Mouse (Mus musculus) ES-E14 (cell line): ENCODE measurements at regions not wholly inside any gene's neighbourhood (a gene's known extent, or its start where the extent isn't known, plus 50 kb on each side); places are given as distances from the start of the nearest gene placed in this dataset.

Experiments
- DNase-seq: peaks from one replicate; pipeline ENCODE4 v3.0.0-alpha.2; 2013; ENCODE audit warnings: low read depth, low spot score
- H3K27ac ChIP-seq: 2 replicates; pipeline ENCODE4 v1.5.1; 2012; ENCODE audit warnings: low read depth, mild to moderate bottlenecking, low read length, moderate library complexity, mixed read lengths; ENCODE audit not compliant: poor library complexity, insufficient read depth, severe bottlenecking
- H3K36me3 ChIP-seq: 2 replicates; pipeline ENCODE4 v1.6.1; 2012; ENCODE audit warnings: mild to moderate bottlenecking, low read length, moderate library complexity, mixed read lengths; ENCODE audit not compliant: control insufficient read depth, poor library complexity, insufficient read depth, severe bottlenecking
- H3K4me1 ChIP-seq, 2 experiments: fragments of 150-350 bp in 1 of 2; sonication (generic) in 1 of 2; 2 replicates each; pipeline ENCODE4 v1.6.1; 2012; ENCODE audit warnings: low read length in 2 of 2, mild to moderate bottlenecking in 1 of 2, mixed read lengths in 1 of 2; ENCODE audit not compliant: control insufficient read depth in 2 of 2, insufficient read depth in 2 of 2, poor library complexity in 1 of 2
- H3K4me3 ChIP-seq, 2 experiments: fragments of 150-350 bp in 1 of 2; sonication (generic) in 1 of 2; 2 replicates each; pipeline ENCODE4 v1.5.1; 2012; ENCODE audit warnings: low read length in 2 of 2, low read depth in 1 of 2, mild to moderate bottlenecking in 1 of 2, mixed read lengths in 1 of 2; ENCODE audit not compliant: insufficient read depth in 1 of 2, poor library complexity in 1 of 2, severe bottlenecking in 1 of 2
- H3K9ac ChIP-seq: 2 replicates; pipeline ENCODE4 v1.6.1; 2012; ENCODE audit warnings: low read depth, mild to moderate bottlenecking, low read length, mixed read lengths; ENCODE audit not compliant: poor library complexity, insufficient read depth, severe bottlenecking
- H3K9me3 ChIP-seq: fragments of 150-350 bp; sonication (generic); 2 replicates; pipeline ENCODE4 v1.6.1; 2012; ENCODE audit warnings: low read depth, mild to moderate bottlenecking, low read length; ENCODE audit not compliant: control insufficient read depth, insufficient read depth
- CHD2 ChIP-seq: IDR thresholded peaks from 2 replicates; pipeline ENCODE4 v1.6.1; 2014; ENCODE audit warnings: mild to moderate bottlenecking, low read depth, low read length, inconsistent platforms
- HCFC1 ChIP-seq: IDR thresholded peaks from 2 replicates; pipeline ENCODE4 v1.6.1; 2012; ENCODE audit warnings: low read length, inconsistent platforms, borderline replicate concordance; ENCODE audit not compliant: insufficient read depth
- MAFK ChIP-seq: IDR thresholded peaks from 2 replicates; pipeline ENCODE4 v1.6.1; 2014; ENCODE audit warnings: mild to moderate bottlenecking, low read depth, low read length, inconsistent platforms; ENCODE audit not compliant: insufficient read depth
- ZC3H11A ChIP-seq: IDR thresholded peaks from 2 replicates; pipeline ENCODE4 v1.6.1; 2012; ENCODE audit warnings: low read depth, mild to moderate bottlenecking, inconsistent platforms, low read length, borderline replicate concordance
- ZNF384 ChIP-seq: IDR thresholded peaks from 2 replicates; pipeline ENCODE4 v1.6.1; 2012; ENCODE audit warnings: low read depth, low read length, inconsistent platforms
- in situ Hi-C, 2 experiments: fragments of 600-800 bp; cut with MboI; formaldehyde crosslinking; loops; one replicate each; pipeline ENCODE4 v1.15.1; 2025; ENCODE audit warnings: low sequenced_read_pairs in 2 of 2, inconsistent platforms in 1 of 2; ENCODE audit not compliant: unreplicated experiment in 2 of 2

DNA sequence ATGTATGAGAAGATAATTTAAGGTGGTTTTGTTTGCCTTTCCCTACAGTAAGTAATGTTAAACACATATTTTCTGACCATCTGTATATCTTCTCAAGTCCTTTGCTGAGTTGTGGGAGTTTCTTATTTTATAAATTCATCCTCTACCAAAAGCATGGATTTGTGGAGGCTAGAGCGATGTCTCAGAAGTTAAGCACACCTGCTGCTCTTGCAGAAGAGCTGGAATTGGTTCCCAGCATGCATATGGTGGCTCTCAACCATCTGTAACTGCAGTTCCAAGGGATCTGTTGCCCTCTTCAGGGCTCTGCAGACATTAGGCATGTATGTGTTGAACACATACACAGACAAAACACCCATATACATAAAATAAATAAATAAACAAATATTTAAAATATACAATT lies 84.2 kb downstream of the Erv3 start:
- no peak for DNase-seq
- Histone ChIP-seq H3K4me1 (no peaks in the 10 kb centered on the region; a peak in 1 of 4 replicates), H3K9ac (no peak overlapping the region), H3K27ac (no peak overlapping the region), H3K4me3 (no peak overlapping the region), H3K9me3 (no peaks in the 10 kb centered on the region), H3K36me3 (no peaks in the 10 kb centered on the region)
- in situ Hi-C loops = no loop called here
- TF ChIP-seq MAFK = no peak
- TF ChIP-seq ZC3H11A = no peak
- TF ChIP-seq ZNF384 = no peak
- TF ChIP-seq HCFC1 = no peak
- TF ChIP-seq CHD2 = no peak

GRCm38 (mm10) chr2:131773691-131774090 lies 85.9 kb downstream of the Erv3 start:
- in situ Hi-C loops = no loop called here
- TF ChIP-seq CHD2 = no peak
- no peak for TF ChIP-seq ZNF384
- TF ChIP-seq HCFC1 = no peak
- TF ChIP-seq ZC3H11A = no peak
- TF ChIP-seq MAFK = no peak
- Histone ChIP-seq H3K36me3 (no peaks in the 10 kb centered on the region), H3K27ac (no peak overlapping the region), H3K9me3 (no peaks in the 10 kb centered on the region), H3K4me3 (no peak overlapping the region), H3K9ac (no peak overlapping the region), H3K4me1 (no peaks in the 10 kb centered on the region; a peak in 1 of 4 replicates)
- no peak for DNase-seq

- in situ Hi-C loops = no loop called here
- no peak for DNase-seq
- Histone ChIP-seq H3K4me1 (no peaks in the 10 kb centered on the region; a peak in 1 of 4 replicates), H3K27ac (no peak overlapping the region), H3K36me3 (no peaks in the 10 kb centered on the region), H3K4me3 (no peak overlapping the region), H3K9me3 (no peaks in the 10 kb centered on the region), H3K9ac (no peak overlapping the region)
- no peak for TF ChIP-seq ZC3H11A
- no peak for TF ChIP-seq MAFK
- no peak for TF ChIP-seq HCFC1
- no peak for TF ChIP-seq CHD2
- no peak for TF ChIP-seq ZNF384
Measured at GRCm38 (mm10) chr2:131772163-131772562, 87.4 kb downstream of the Erv3 start.

GRCm38 (mm10) chr2:131770852-131771251 lies 88.7 kb downstream of the Erv3 start:
- H3K36me3 ChIP-seq = no peaks in the 10 kb centered on the region
- peak; percentile 70 for DNase-seq
- in situ Hi-C loops = no loop called here
- H3K4me3 ChIP-seq = no peak overlapping the region
- H3K4me1 ChIP-seq = no peaks in the 10 kb centered on the region; a peak in 1 of 4 replicates
- no peak overlapping the region for H3K9ac ChIP-seq
- no peaks in the 10 kb centered on the region for H3K9me3 ChIP-seq
- TF ChIP-seq HCFC1 (no peak; the same call in 1 of the 2 replicates), ZC3H11A (peak; percentile 55; the same call in 1 of the 2 replicates), CHD2 (no peak)
- H3K27ac ChIP-seq = no peak overlapping the region

GRCm38 (mm10) chr2:131769656-131770210 lies 89.8 kb downstream of the Erv3 start:
- no peak for DNase-seq
- TF ChIP-seq MAFK (no peak), ZNF384 (no peak), ZC3H11A (no peak), HCFC1 (no peak), CHD2 (no peak)
- Histone ChIP-seq H3K9ac (no peak overlapping the region), H3K9me3 (no peaks in the 10 kb centered on the region), H3K4me3 (no peak overlapping the region), H3K36me3 (no peaks in the 10 kb centered on the region), H3K4me1 (peaks cover 0 to 2% of the 10 kb centered on the region in 2 experiments; a peak in 1 of 4 replicates), H3K27ac (no peak overlapping the region)
- in situ Hi-C loops = no loop called here
